In genomic region chr8:13120882-13121665, GRCm38 (mm10) we compare ENCODE assay signal across 18 mouse cellular contexts. TPM values are rescaled to one million over a fixed set of nuclear protein-coding genes. Genes with fewer than 3 reads are reported as not detected.
DNase-seq lines count a peak whose midpoint lies in the region; ATAC-seq and TF ChIP-seq lines count a peak whose summit lies in the region.
"Had no signal": no experiment of that assay in that cellular context is flagged by ENCODE, and none has a peak within 500 bp of the region (broad histone marks: within the 10 kb centered on the region; RNA-seq: fewer than 3 reads in every experiment).

No protein-coding gene starts in this region.

- no peak for TF ChIP-seq CTCF in MEL (IDR thresholded peaks at IDR 0.05 in 2 of 3, conservative IDR thresholded peaks at IDR 0.05 in 1 of 3; ENCODE audit: control insufficient read depth in 1 of 3, insufficient read depth in 1 of 3, low read depth in 2 of 3, low read length in 3 of 3, poor library complexity in 1 of 3, severe bottlenecking in 1 of 3)

- no peak overlapping the region for H3K9ac ChIP-seq in heart, embryonic 15.5 days
- no peak overlapping the region for H3K9ac ChIP-seq in MEL (ENCODE audit: control insufficient read depth, low read depth, low read length, poor library complexity, severe bottlenecking)
- H3K9ac ChIP-seq in liver, embryonic 15.5 days, result peak overlapping the region; percentile 6; the same call in 1 of the 2 replicates
- H3K9ac ChIP-seq: hindbrain, embryonic 15.5 days had no signal

- peaks cover 44% of the 10 kb centered on the region for H3K36me3 ChIP-seq in heart, embryonic 15.5 days
- peaks cover 8 to 38% of the 10 kb centered on the region in 2 experiments; a peak in 3 of 4 replicates for H3K36me3 ChIP-seq in MEL (ENCODE audit: control insufficient read depth in 1 of 2, insufficient read depth in 2 of 2, low read length in 2 of 2)
- H3K36me3 ChIP-seq in liver, embryonic 15.5 days (replicated peaks), result peaks cover 87% of the 10 kb centered on the region
- H3K36me3 ChIP-seq in forebrain, embryonic 10.5 days (replicated peaks), result peaks cover 83% of the 10 kb centered on the region

- no peaks in the 10 kb centered on the region for H3K9me3 ChIP-seq in heart, embryonic 15.5 days (replicated peaks)
- H3K9me3 ChIP-seq in MEL (replicated peaks; ENCODE audit: insufficient read depth, low read length), result no peaks in the 10 kb centered on the region
- no peaks in the 10 kb centered on the region for H3K9me3 ChIP-seq in liver, embryonic 15.5 days (replicated peaks)
- no peaks in the 10 kb centered on the region for H3K9me3 ChIP-seq in forebrain, embryonic 10.5 days
- H3K9me3 ChIP-seq: embryonic facial prominence, embryonic 10.5 days; hindbrain, embryonic 15.5 days had no signal

- peak overlapping the region; percentile 42 for H3K27ac ChIP-seq in heart, embryonic 15.5 days
- peak overlapping the region; percentile 75 for H3K27ac ChIP-seq in MEL (ENCODE audit: control insufficient read depth, low read depth, low read length)
- H3K27ac ChIP-seq in liver, embryonic 15.5 days (replicated peaks), result peak overlapping the region; percentile 79
- no peak overlapping the region for H3K27ac ChIP-seq in forebrain, embryonic 10.5 days
- H3K27ac ChIP-seq: embryonic facial prominence, embryonic 10.5 days; hindbrain, embryonic 15.5 days had no signal

- DNase-seq in heart, postnatal 25 days (ENCODE audit: low spot score), result no peak
- peak; percentile 87 for DNase-seq in MEL (ENCODE audit: low read depth, low spot score)
- DNase-seq in thymus, adult 18-20 months, result no peak
- DNase-seq in forebrain, embryonic 10.5 days (ENCODE audit: extremely low spot score, low spot score), result no peak
- DNase-seq in adrenal gland, postnatal 14 days, result no peak
- DNase-seq: adrenal gland, postnatal 10 days; cerebellum, postnatal 14 days; gastrocnemius, postnatal 25 days; kidney, adult 2 months; kidney, postnatal 4 days; layer of hippocampus, postnatal 36 days; lung, adult 18-20 months; lung, postnatal 4 days had no signal

- 0 out of 2 replicates have a peak, but pooled peaks have one; percentile 21 for ATAC-seq in heart, embryonic 15.5 days (replicated peaks; ENCODE audit: insufficient number of reproducible peaks, insufficient read depth, low FRiP score, low read depth)
- ATAC-seq in erythroblast, adult 5-6 weeks (replicated peaks; ENCODE audit: low FRiP score, poor library complexity, severe bottlenecking), result peak; percentile 71
- peak; percentile 77 for ATAC-seq in liver, embryonic 15.5 days (ENCODE audit: insufficient read depth)

- WGBS in heart, embryonic 15.5 days, result 53% methylated on average over 7 of the region's 7 CpGs
- 30% methylated on average over 7 of the region's 7 CpGs for WGBS in liver, embryonic 15.5 days (ENCODE audit: insufficient replicate concordance)
- WGBS in forebrain, embryonic 10.5 days, result 90% methylated on average over 7 of the region's 7 CpGs

- TF ChIP-seq RAD21 in MEL (IDR thresholded peaks at IDR 0.05; ENCODE audit: low read depth, low read length), result no peak

- H3K79me2 ChIP-seq in MEL (ENCODE audit: control insufficient read depth, insufficient read depth, low read length, poor library complexity), result no peaks in the 10 kb centered on the region; the same call in 1 of the 2 replicates

- no peak; a peak in 1 of 4 replicates for TF ChIP-seq POLR2A in MEL (IDR thresholded peaks at IDR 0.05; ENCODE audit: control insufficient read depth in 1 of 2, insufficient read depth in 1 of 2, low read depth in 1 of 2, low read length in 2 of 2, poor library complexity in 1 of 2)

- H3K27me3 ChIP-seq in heart, embryonic 15.5 days, result no peaks in the 10 kb centered on the region
- no peaks in the 10 kb centered on the region for H3K27me3 ChIP-seq in MEL (ENCODE audit: control insufficient read depth in 1 of 2, insufficient read depth in 2 of 2, low read length in 2 of 2)
- no peaks in the 10 kb centered on the region for H3K27me3 ChIP-seq in liver, embryonic 15.5 days
- no peaks in the 10 kb centered on the region for H3K27me3 ChIP-seq in forebrain, embryonic 10.5 days (ENCODE audit: poor library complexity, severe bottlenecking)
- H3K27me3 ChIP-seq: hindbrain, embryonic 15.5 days had no signal

- H3K4me3 ChIP-seq in heart, embryonic 15.5 days, result no peak overlapping the region
- H3K4me3 ChIP-seq in MEL (ENCODE audit: control insufficient read depth in 1 of 2, insufficient read depth in 1 of 2, low read depth in 2 of 2, low read length in 2 of 2), result no peak overlapping the region
- H3K4me3 ChIP-seq in liver, embryonic 15.5 days (replicated peaks), result no peak overlapping the region
- H3K4me3 ChIP-seq in forebrain, embryonic 10.5 days, result no peak overlapping the region
- H3K4me3 ChIP-seq: embryonic facial prominence, embryonic 10.5 days; hindbrain, embryonic 15.5 days had no signal

- H3K4me1 ChIP-seq in heart, embryonic 15.5 days (replicated peaks), result peaks cover 30% of the 10 kb centered on the region
- peaks cover 30 to 43% of the 10 kb centered on the region in 2 experiments for H3K4me1 ChIP-seq in MEL (ENCODE audit: control insufficient read depth in 1 of 2, insufficient read depth in 2 of 2, low read length in 2 of 2)
- peaks cover 55% of the 10 kb centered on the region for H3K4me1 ChIP-seq in liver, embryonic 15.5 days (replicated peaks)
- H3K4me1 ChIP-seq in forebrain, embryonic 10.5 days, result peaks cover 4% of the 10 kb centered on the region; the same call in 1 of the 2 replicates
- H3K4me1 ChIP-seq: embryonic facial prominence, embryonic 10.5 days; hindbrain, embryonic 15.5 days had no signal

- no peak overlapping the region for H3K4me2 ChIP-seq in heart, embryonic 15.5 days
- H3K4me2 ChIP-seq in liver, embryonic 15.5 days, result peak overlapping the region; percentile 15
- H3K4me2 ChIP-seq: hindbrain, embryonic 15.5 days had no signal

- intact Hi-C loops in heart, postnatal 25 days (cut with DNase I), result no loop called here

- peak; percentile 85 to 94 for TF ChIP-seq EP300 in MEL (IDR thresholded peaks at IDR 0.05; ENCODE audit: low read depth in 1 of 2, low read length in 2 of 2)

TF ChIP-seq in MEL, 35 proteins besides CTCF, POLR2A, EP300 and RAD21 (continues in another document):
- no peak for TF ChIP-seq POLR2AphosphoS5 (IDR thresholded peaks at IDR 0.05; ENCODE audit: borderline replicate concordance, low read depth, low read length)
- TF ChIP-seq HCFC1 (IDR thresholded peaks at IDR 0.05; ENCODE audit: low read depth, low read length), result 0 out of 2 replicates have a peak, but pooled peaks have one; percentile 37
- TF ChIP-seq MYB (IDR thresholded peaks at IDR 0.05; ENCODE audit: low read depth, low read length), result peak; percentile 77
- no peak for TF ChIP-seq GABPA (IDR thresholded peaks at IDR 0.05; ENCODE audit: low read depth, low read length)
- no peak for TF ChIP-seq ZC3H11A (IDR thresholded peaks at IDR 0.05; ENCODE audit: low read depth, low read length)
- TF ChIP-seq TAL1 (IDR thresholded peaks at IDR 0.05; ENCODE audit: low read length), result peak; percentile 78
- TF ChIP-seq NRF1 (IDR thresholded peaks at IDR 0.05; ENCODE audit: insufficient read depth, low read depth, low read length, poor library complexity, severe bottlenecking), result no peak
- peak; percentile 34 for TF ChIP-seq POLR2AphosphoS2 (IDR thresholded peaks at IDR 0.05; ENCODE audit: low read length)
- no peak for TF ChIP-seq MAX (IDR thresholded peaks at IDR 0.05; ENCODE audit: low read length)
- no peak for TF ChIP-seq USF2 (IDR thresholded peaks at IDR 0.05; ENCODE audit: borderline replicate concordance in 1 of 2, insufficient read depth in 1 of 2, low read depth in 1 of 2, low read length in 2 of 2)
- peak; percentile 76 for TF ChIP-seq ZNF384 (IDR thresholded peaks at IDR 0.05; ENCODE audit: low read depth, low read length)
- TF ChIP-seq GATA1 (IDR thresholded peaks at IDR 0.05; ENCODE audit: low read depth, low read length), result peak; percentile 81

RNA-seq across cellular contexts. Expression of gene Cul4a, which starts 15.7 kb away (rescaled TPM):
- 88.5 and 97.8 TPM in 2 replicates for polyA plus RNA-seq in heart, embryonic 15.5 days (2015; fragmentation: Nextera tagmentation; extraction: Ambion mirVana)
- 10 to 100 TPM; 75.1 to 76.1 TPM for total RNA-seq in heart, postnatal 25 days (2021)
- total RNA-seq in MEL (2012; rRNA removed), result 62.3 and 81.4 TPM in 2 replicates
- 100 to 1,000 TPM in 1 of 2 experiments, 10 to 100 TPM in 1; 56.2 to 131 TPM for polyA plus RNA-seq in MEL (2012; ENCODE audit: insufficient read depth in 1 of 2, insufficient read length in 2 of 2, low read depth in 1 of 2, low replicate concordance in 2 of 2, missing spikeins in 1 of 2)
- total RNA-seq in erythroblast, adult 5-6 weeks (2015; ENCODE audit: low replicate concordance), result 390 and 405 TPM in 2 replicates
- 552 and 664 TPM in 2 replicates for total RNA-seq in erythroblast, adult 5-6 weeks (2017; ENCODE audit: low replicate concordance)
- 71.6 and 76.7 TPM in 2 replicates for polyA plus RNA-seq in liver, embryonic 15.5 days (2015; fragmentation: Nextera tagmentation; extraction: Ambion mirVana)
- polyA plus RNA-seq in forebrain, embryonic 10.5 days (2016; fragmentation: Nextera tagmentation; extraction: Ambion mirVana), result 84.9 and 87.8 TPM in 2 replicates
- total RNA-seq in adrenal gland, postnatal 14 days (2021), result 94.0 and 100 TPM in 2 replicates

RNA-seq across cellular contexts. Expression of gene Pcid2, which starts 15.8 kb away (rescaled TPM):
- polyA plus RNA-seq in heart, embryonic 15.5 days (2015; fragmentation: Nextera tagmentation; extraction: Ambion mirVana), result 22.3 and 25.4 TPM in 2 replicates
- total RNA-seq in heart, postnatal 25 days (2021), result 10 to 100 TPM in 1 of 2 experiments, 1 to 10 TPM in 1; 8.8 to 10.3 TPM
- total RNA-seq in MEL (2012; rRNA removed), result 45.1 and 50.1 TPM in 2 replicates
- 10 to 100 TPM; 68.1 to 90.6 TPM for polyA plus RNA-seq in MEL (2012; ENCODE audit: insufficient read depth in 1 of 2, insufficient read length in 2 of 2, low read depth in 1 of 2, low replicate concordance in 2 of 2, missing spikeins in 1 of 2)
- 7.5 and 8.6 TPM in 2 replicates for total RNA-seq in erythroblast, adult 5-6 weeks (2015; ENCODE audit: low replicate concordance)
- 7.8 and 12.1 TPM in 2 replicates for total RNA-seq in erythroblast, adult 5-6 weeks (2017; ENCODE audit: low replicate concordance)
- polyA plus RNA-seq in liver, embryonic 15.5 days (2015; fragmentation: Nextera tagmentation; extraction: Ambion mirVana), result 14.8 and 15.1 TPM in 2 replicates
- 58.5 and 62.0 TPM in 2 replicates for polyA plus RNA-seq in forebrain, embryonic 10.5 days (2016; fragmentation: Nextera tagmentation; extraction: Ambion mirVana)
- 19.9 and 23.5 TPM in 2 replicates for total RNA-seq in adrenal gland, postnatal 14 days (2021)

RNA-seq across cellular contexts. Expression of gene Lamp1, which starts 37.9 kb away (rescaled TPM):
- 285 and 316 TPM in 2 replicates for polyA plus RNA-seq in heart, embryonic 15.5 days (2015; fragmentation: Nextera tagmentation; extraction: Ambion mirVana)
- 100 to 1,000 TPM; 374 to 387 TPM for total RNA-seq in heart, postnatal 25 days (2021)
- 191 and 205 TPM in 2 replicates for total RNA-seq in MEL (2012; rRNA removed)
- polyA plus RNA-seq in MEL (2012; ENCODE audit: insufficient read depth in 1 of 2, insufficient read length in 2 of 2, low read depth in 1 of 2, low replicate concordance in 2 of 2, missing spikeins in 1 of 2), result 100 to 1,000 TPM; 109 to 233 TPM
- total RNA-seq in erythroblast, adult 5-6 weeks (2015; ENCODE audit: low replicate concordance), result 101 and 131 TPM in 2 replicates
- 103 and 130 TPM in 2 replicates for total RNA-seq in erythroblast, adult 5-6 weeks (2017; ENCODE audit: low replicate concordance)
- polyA plus RNA-seq in liver, embryonic 15.5 days (2015; fragmentation: Nextera tagmentation; extraction: Ambion mirVana), result 200 and 205 TPM in 2 replicates
- 182 and 190 TPM in 2 replicates for polyA plus RNA-seq in forebrain, embryonic 10.5 days (2016; fragmentation: Nextera tagmentation; extraction: Ambion mirVana)
- 348 and 368 TPM in 2 replicates for total RNA-seq in adrenal gland, postnatal 14 days (2021)

Comparison
In these comparisons a context has a peak if more than half of its experiments do, and no peak if none do; other contexts are left out.
1. ATAC-seq: peak in every context shown above with its lines; median percentile 77 in liver, embryonic 15.5 days; 71 in erythroblast, adult 5-6 weeks; 21 in heart, embryonic 15.5 days.